Mouse (Mus musculus): ENCODE measurements around the gene Obox7. TPM values are rescaled to one million over a fixed set of nuclear protein-coding genes. Genes with fewer than 3 reads are reported as not detected.
A peak's percentile ranks its signal among the peaks of the same experiment; 100 is the strongest.
"Not testable (repeated sequence)": the region's sequence is repeated elsewhere in the genome, so short reads cannot be mapped to it uniquely, and the experiment has no call there.

The Obox7 gene
- not detected in 2 replicates for polyA plus RNA-seq (2015; fragmentation: Nextera tagmentation; extraction: Ambion mirVana)

GRCm38 (mm10) chr7:14659196-14659595, at the start of gene Obox7:
Gene Obox7, plus strand, starts transcription at chr7:14659496.
- not testable (repeated sequence) for H3K4me1 ChIP-seq; H3K27ac ChIP-seq (replicated peaks); H3K4me3 ChIP-seq; ATAC-seq (ENCODE audit: extremely low read depth, insufficient number of reproducible peaks, low FRiP score, low TSS enrichment); H3K4me2 ChIP-seq; H3K27me3 ChIP-seq (replicated peaks); H3K36me3 ChIP-seq; H3K9ac ChIP-seq
- H3K9me3 ChIP-seq, result peaks cover 41% of the 10 kb centered on the region
- 57% methylated on average over 1 of the region's 1 CpGs for WGBS

- peaks cover 36% of the 10 kb centered on the region for H3K27me3 ChIP-seq (replicated peaks)
- not testable (repeated sequence) for H3K4me1 ChIP-seq, H3K9me3 ChIP-seq
- H3K4me2 ChIP-seq, result peak overlapping the region; percentile 68
- peaks cover 17% of the 10 kb centered on the region for H3K36me3 ChIP-seq
- peak overlapping the region; percentile 55 for H3K4me3 ChIP-seq
- WGBS, result 2% methylated on average over 72 of the region's 132 CpGs
- peak; percentile 74 for ATAC-seq (ENCODE audit: extremely low read depth, insufficient number of reproducible peaks, low FRiP score, low TSS enrichment)
- peak overlapping the region; percentile 50; the same call in 1 of the 2 replicates for H3K27ac ChIP-seq (replicated peaks)
- peak overlapping the region; percentile 79 for H3K9ac ChIP-seq
Observed at GRCm38 (mm10) chr7:14622556-14623542, 36.4 kb upstream of the Obox7 start.

Other genes starting within 250 kb of the Obox7 start
- not detected in 2 replicates for gene Sult2a8, start 212.7 kb upstream of the Obox7 start, polyA plus RNA-seq (2015; fragmentation: Nextera tagmentation; extraction: Ambion mirVana)
- not detected in 2 replicates for gene Sult2a7, start 165.3 kb upstream of the Obox7 start, polyA plus RNA-seq (2015; fragmentation: Nextera tagmentation; extraction: Ambion mirVana)
- gene Vmn1r90, start 96.0 kb upstream of the Obox7 start, polyA plus RNA-seq (2015; fragmentation: Nextera tagmentation; extraction: Ambion mirVana), result 0.06 and 0.09 TPM in 2 replicates